Mouse (Mus musculus) liver, embryonic 13.5 days (tissue): ENCODE data around the gene Arhgef11. TPM values are rescaled to one million over a fixed set of nuclear protein-coding genes. Genes with fewer than 3 reads are reported as not detected.

Experiments
- ATAC-seq: fragments of 200-750 bp; cut with Nextera tagmentation; 2 replicates; pipeline ENCODE4 v1.8.0; 2017; ENCODE audit warnings: low read depth, mild to moderate bottlenecking, moderate number of reproducible peaks, moderate library complexity
- DNase-seq: peaks from one replicate; pipeline ENCODE4 v3.0.0; 2022
- H3K27ac ChIP-seq: fragments of 300-500 bp; sonication (generic); 2 replicates; pipeline ENCODE4 v1.5.1; 2015; ENCODE audit warnings: moderate library complexity, mild to moderate bottlenecking, inconsistent platforms
- H3K27me3 ChIP-seq: fragments of 300-500 bp; sonication (generic); 2 replicates; pipeline ENCODE4 v1.6.1; 2015; ENCODE audit warnings: mild to moderate bottlenecking, inconsistent platforms
- H3K36me3 ChIP-seq: fragments of 300-500 bp; sonication (generic); 2 replicates; pipeline ENCODE4 v1.6.1; 2015; ENCODE audit warnings: mild to moderate bottlenecking, inconsistent platforms
- H3K4me1 ChIP-seq: fragments of 300-500 bp; sonication (generic); replicated peaks from 2 replicates; pipeline ENCODE4 v1.6.1; 2015; ENCODE audit warnings: inconsistent platforms
- H3K4me2 ChIP-seq: fragments of 300-500 bp; sonication (generic); 2 replicates; pipeline ENCODE4 v1.6.1; 2015; ENCODE audit warnings: inconsistent platforms, mild to moderate bottlenecking, moderate library complexity
- H3K4me3 ChIP-seq: fragments of 300-500 bp; sonication (generic); replicated peaks from 2 replicates; pipeline ENCODE4 v1.5.1; 2015; ENCODE audit warnings: mild to moderate bottlenecking, inconsistent platforms
- H3K9ac ChIP-seq: fragments of 300-500 bp; sonication (generic); 2 replicates; pipeline ENCODE4 v1.6.1; 2015; ENCODE audit warnings: mild to moderate bottlenecking, inconsistent platforms
- H3K9me3 ChIP-seq: fragments of 300-500 bp; sonication (generic); replicated peaks from 2 replicates; pipeline ENCODE4 v1.6.1; 2016; ENCODE audit warnings: inconsistent platforms
- WGBS: fragments of 180-500 bp; shearing (Covaris S2); methylation state at CpG from one replicate; pipeline ENCODE4 v1.1.7; 2015; ENCODE audit not compliant: insufficient replicate concordance; 5-methylcytosine and 5-hydroxymethylcytosine counted together
- microRNA-seq: library from miRNA; unstranded; fragments of <30 nt; microRNA quantifications from one replicate; pipeline ENCODE4, GENCODE M21; 2016
- polyA plus RNA-seq: library from polyadenylated mRNA; unstranded; fragments of >200 nt; fragmentation: Nextera tagmentation; extraction: Ambion mirVana; gene quantifications from 2 replicates; pipeline ENCODE4 v1.2.1, GENCODE M21; 2015

Gene Arhgef11
- polyA plus RNA-seq, 1 experiment from 2014 or later = 2.3 TPM

DNA sequence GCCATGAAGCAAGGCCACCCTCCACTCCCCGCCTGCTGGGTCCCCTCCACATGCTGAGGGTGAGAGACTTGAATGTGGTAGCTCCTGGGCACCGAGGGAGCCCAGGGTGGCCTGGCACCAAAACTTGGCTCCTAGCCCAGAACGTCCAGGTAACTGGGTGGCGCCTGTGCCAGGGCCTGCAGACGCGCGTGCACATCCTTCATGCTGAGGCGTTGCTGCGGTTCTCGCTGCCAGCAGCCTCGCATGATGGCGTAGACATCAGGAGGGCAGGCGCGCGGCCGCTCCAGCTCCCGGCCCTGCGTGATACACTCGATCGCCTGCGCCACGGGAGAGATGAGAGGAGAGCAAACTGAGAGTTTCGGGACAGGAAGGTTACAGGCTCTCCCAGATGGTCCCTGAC lies 160.9 kb downstream of the Arhgef11 start:
- no peak for ATAC-seq
- H3K4me1 ChIP-seq = no peaks in the 10 kb centered on the region
- H3K9ac ChIP-seq = no peak overlapping the region
- DNase-seq = no peak
- no peak overlapping the region for H3K4me3 ChIP-seq
- H3K4me2 ChIP-seq = no peak overlapping the region
- no peaks in the 10 kb centered on the region for H3K9me3 ChIP-seq
- 53% methylated on average over 23 of the region's 23 CpGs for WGBS
- no peaks in the 10 kb centered on the region for H3K36me3 ChIP-seq
- peaks cover 33% of the 10 kb centered on the region for H3K27me3 ChIP-seq
- no peak overlapping the region for H3K27ac ChIP-seq

DNA sequence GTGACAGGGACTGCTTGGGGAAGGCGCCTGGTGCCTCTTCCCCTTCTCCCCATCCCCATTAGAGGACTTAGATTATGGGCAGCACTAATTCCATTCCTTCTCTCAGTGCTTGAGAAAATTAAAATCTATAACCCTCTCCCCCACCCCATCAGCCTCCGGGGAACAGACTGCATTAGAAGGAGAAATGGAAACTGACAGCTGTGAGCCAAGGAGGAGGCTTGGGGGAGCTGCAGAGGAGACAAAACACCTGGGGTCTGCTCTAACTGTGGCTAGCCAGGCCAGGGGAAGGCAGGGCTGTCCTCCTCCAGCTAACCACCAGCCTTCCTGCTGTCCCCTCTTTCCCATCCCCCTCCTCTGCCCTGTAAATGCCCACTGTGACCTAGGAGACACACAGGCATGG lies 161.7 kb downstream of the Arhgef11 start:
- DNase-seq (no peak), ATAC-seq (no peak)
- H3K27ac ChIP-seq = no peak overlapping the region
- 34% methylated on average over 2 of the region's 2 CpGs for WGBS
- no peak overlapping the region for H3K4me2 ChIP-seq
- no peaks in the 10 kb centered on the region for H3K9me3 ChIP-seq
- no peaks in the 10 kb centered on the region for H3K36me3 ChIP-seq
- H3K9ac ChIP-seq = no peak overlapping the region
- peaks cover 33% of the 10 kb centered on the region for H3K27me3 ChIP-seq
- H3K4me3 ChIP-seq = no peak overlapping the region
- H3K4me1 ChIP-seq = no peaks in the 10 kb centered on the region

DNA sequence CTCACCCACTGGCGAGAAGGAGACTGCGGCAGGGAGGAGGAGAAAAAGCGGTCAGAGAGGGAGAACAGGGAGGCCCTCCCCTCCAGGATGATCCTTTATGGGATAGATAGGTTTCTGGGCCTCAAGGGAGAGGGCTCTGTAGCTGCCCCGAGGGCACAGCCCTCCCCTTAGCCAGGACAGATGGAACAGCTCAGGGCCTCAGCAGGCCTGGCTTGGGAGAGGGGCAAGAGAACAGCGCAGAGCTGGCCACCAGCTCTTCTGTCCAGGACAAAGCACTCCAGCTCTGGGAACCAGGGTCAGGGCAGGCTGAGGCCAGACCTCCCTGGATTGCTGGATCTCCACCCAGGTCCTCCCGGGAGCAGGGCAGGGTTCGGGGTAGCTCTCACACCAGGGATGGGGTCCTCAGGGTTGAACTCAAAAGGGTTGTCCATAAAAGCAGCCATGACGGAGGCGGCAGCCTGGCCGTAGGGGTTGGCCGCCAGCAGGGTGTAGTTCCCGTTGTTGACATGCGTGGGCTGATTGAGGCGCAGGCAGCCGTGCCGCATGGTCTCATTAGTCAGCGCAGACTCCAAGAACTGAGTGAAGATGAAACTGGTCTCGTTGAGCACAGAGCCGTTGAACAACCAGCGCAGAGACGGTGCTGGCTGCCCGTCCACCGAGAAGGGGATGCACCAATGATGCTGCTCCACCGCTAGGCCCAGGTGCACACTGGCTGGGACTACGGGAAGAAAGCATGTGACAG lies 166.1 kb downstream of the Arhgef11 start:
- WGBS = 79% methylated on average over 25 of the region's 25 CpGs
- DNase-seq = no peak
- peaks cover 19% of the 10 kb centered on the region; the same call in 1 of the 2 replicates for H3K27me3 ChIP-seq

DNA sequence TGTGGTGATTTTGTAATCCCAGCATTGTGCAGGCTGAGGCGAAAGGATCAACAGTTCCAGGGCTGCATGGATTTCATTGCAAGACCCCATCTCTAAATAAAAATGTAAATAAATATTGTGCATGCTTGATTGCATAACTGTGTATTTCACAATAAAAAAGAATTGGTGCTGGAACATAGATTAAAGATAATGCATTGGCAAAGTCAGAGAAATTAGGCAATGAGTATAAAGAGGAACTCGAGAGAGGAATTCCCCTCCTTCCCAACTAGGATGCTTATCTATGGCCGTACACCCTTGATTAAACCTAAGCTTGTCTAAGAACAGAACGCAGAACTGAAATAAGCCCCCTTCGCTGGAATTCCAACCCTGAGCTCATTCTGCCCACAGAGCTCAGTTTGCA lies 167.8 kb downstream of the Arhgef11 start:
- Histone ChIP-seq H3K27me3 (peaks cover 3% of the 10 kb centered on the region; the same call in 1 of the 2 replicates), H3K9ac (no peak overlapping the region)

More for the DNA sequence above, 166.1 kb downstream of the Arhgef11 start:
- H3K27ac ChIP-seq = no peak overlapping the region
- no peaks in the 10 kb centered on the region for H3K36me3 ChIP-seq
- no peak overlapping the region for H3K9ac ChIP-seq
- no peaks in the 10 kb centered on the region for H3K9me3 ChIP-seq
- H3K4me1 ChIP-seq = no peaks in the 10 kb centered on the region
- H3K4me2 ChIP-seq = no peak overlapping the region
- H3K4me3 ChIP-seq = no peak overlapping the region
- ATAC-seq = no peak

DNA sequence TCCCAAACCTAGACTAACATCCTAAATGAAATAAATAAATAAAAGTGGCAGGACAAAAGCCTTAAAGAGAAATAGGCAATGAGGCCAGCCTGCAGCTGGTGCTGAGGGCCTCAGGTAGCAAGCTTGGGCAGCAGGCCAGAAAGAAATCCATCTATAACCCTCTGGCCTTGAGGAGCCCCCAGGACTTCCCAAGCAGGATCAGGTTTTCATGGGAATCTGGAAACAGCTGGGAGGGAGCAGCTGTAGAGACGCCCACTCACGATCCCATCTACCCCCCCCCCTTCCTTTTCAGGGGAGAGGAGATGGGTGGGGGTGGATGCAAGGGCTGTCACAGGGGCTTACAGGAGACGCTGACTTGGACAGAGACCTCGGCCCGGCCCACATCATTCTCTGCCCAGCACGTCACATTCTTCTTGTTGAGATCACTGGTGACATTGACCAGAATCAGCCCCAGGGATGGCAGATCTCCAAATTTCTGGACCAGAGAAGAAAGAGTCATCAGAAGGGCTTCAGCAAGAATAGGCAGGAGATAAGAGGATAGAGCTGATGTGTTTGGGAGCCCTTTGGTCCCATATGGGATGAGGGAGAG lies 168.4 kb downstream of the Arhgef11 start:
- 54% methylated on average over 6 of the region's 6 CpGs for WGBS
- ATAC-seq (no peak), DNase-seq (no peak)
- H3K27ac ChIP-seq = no peak overlapping the region
- no peaks in the 10 kb centered on the region for H3K36me3 ChIP-seq
- H3K9me3 ChIP-seq = no peaks in the 10 kb centered on the region
- peaks cover 1% of the 10 kb centered on the region; the same call in 1 of the 2 replicates for H3K27me3 ChIP-seq
- H3K4me3 ChIP-seq = no peak overlapping the region
- 0 out of 2 replicates have a peak, but pooled peaks cover 3% of the 10 kb centered on the region for H3K4me1 ChIP-seq
- H3K4me2 ChIP-seq = no peak overlapping the region
- no peak overlapping the region for H3K9ac ChIP-seq

More for the DNA sequence above, 167.8 kb downstream of the Arhgef11 start:
- Histone ChIP-seq H3K4me1 (0 out of 2 replicates have a peak, but pooled peaks cover 3% of the 10 kb centered on the region), H3K36me3 (no peaks in the 10 kb centered on the region), H3K9me3 (no peaks in the 10 kb centered on the region), H3K4me3 (no peak overlapping the region), H3K4me2 (no peak overlapping the region), H3K27ac (no peak overlapping the region)
- no peak for DNase-seq
- WGBS = 35% methylated on average over 5 of the region's 5 CpGs
- ATAC-seq = no peak

Small RNAs within 50 kb of the gene (microRNA-seq; reads per million reads assigned to microRNA genes)
- not detected for gene Gm24109

Other genes starting within 250 kb of the Arhgef11 start
- 0.78 and 1.0 TPM in 2 replicates for gene Fcrl1, start 241.2 kb upstream of the Arhgef11 start, polyA plus RNA-seq
- gene Fcrl5, start 181.8 kb upstream of the Arhgef11 start, polyA plus RNA-seq = not detected in 2 replicates
- 3.5 and 4.0 TPM in 2 replicates for gene Etv3, start 92.2 kb upstream of the Arhgef11 start, polyA plus RNA-seq
- gene Lrrc71, start 131.1 kb downstream of the Arhgef11 start, polyA plus RNA-seq = 0.10 and 0.15 TPM in 2 replicates
- 0.20 and 0.27 TPM in 2 replicates for gene Ntrk1, start 177.6 kb downstream of the Arhgef11 start, polyA plus RNA-seq
- gene Insrr, start 179.4 kb downstream of the Arhgef11 start, polyA plus RNA-seq = 0.03 TPM in 1 of 2 replicates, not detected in the other
- 5.0 and 5.3 TPM in 2 replicates for gene Pear1, start 206.7 kb downstream of the Arhgef11 start, polyA plus RNA-seq
- gene Sh2d2a, start 229.2 kb downstream of the Arhgef11 start, polyA plus RNA-seq = 0.17 TPM in 1 of 2 replicates, not detected in the other